Mouse (Mus musculus) embryonic facial prominence, embryonic 11.5 days (tissue): ENCODE data around the gene Nudt4. TPM values are rescaled to one million over a fixed set of nuclear protein-coding genes. Genes with fewer than 3 reads are reported as not detected.

ENCODE experiments used
- ATAC-seq: fragments of 200-750 bp; cut with Nextera tagmentation; replicated peaks from 2 replicates; pipeline ENCODE4 v1.8.0; 2017; ENCODE audit warnings: low read depth; ENCODE audit not compliant: insufficient number of reproducible peaks, low FRiP score, low TSS enrichment
- DNase-seq: peaks from one replicate; pipeline ENCODE4 v3.0.0-alpha.2; 2015; ENCODE audit warnings: low spot score
- H3K27ac ChIP-seq: fragments of 300-500 bp; sonication (generic); replicated peaks from 2 replicates; pipeline ENCODE4 v1.5.1; 2014; ENCODE audit warnings: mild to moderate bottlenecking, low read depth, low read length, control low read depth
- H3K27me3 ChIP-seq: fragments of 300-500 bp; sonication (generic); 2 replicates; pipeline ENCODE4 v1.6.1; 2014; ENCODE audit warnings: mild to moderate bottlenecking, low read length, moderate library complexity, mixed read lengths; ENCODE audit not compliant: control insufficient read depth, insufficient read depth
- H3K36me3 ChIP-seq: fragments of 300-500 bp; sonication (generic); replicated peaks from 2 replicates; pipeline ENCODE4 v1.6.1; 2014; ENCODE audit warnings: low read depth, mild to moderate bottlenecking, low read length, moderate library complexity, mixed read lengths; ENCODE audit not compliant: control insufficient read depth, insufficient read depth
- H3K4me1 ChIP-seq: fragments of 300-500 bp; sonication (generic); 2 replicates; pipeline ENCODE4 v1.6.1; 2014; ENCODE audit warnings: low read length, mixed read lengths; ENCODE audit not compliant: control insufficient read depth, insufficient read depth
- H3K4me2 ChIP-seq: fragments of 300-500 bp; sonication (generic); 2 replicates; pipeline ENCODE4 v1.6.1; 2014; ENCODE audit warnings: low read depth, mild to moderate bottlenecking, control low read depth, low read length, moderate library complexity
- H3K4me3 ChIP-seq: fragments of 300-500 bp; sonication (generic); 2 replicates; pipeline ENCODE4 v1.5.1; 2014; ENCODE audit warnings: low read depth, low read length, control low read depth
- H3K9ac ChIP-seq: fragments of 300-500 bp; sonication (generic); replicated peaks from 2 replicates; pipeline ENCODE4 v1.6.1; 2014; ENCODE audit warnings: mild to moderate bottlenecking, control low read depth, low read length
- H3K9me3 ChIP-seq: fragments of 300-500 bp; sonication (generic); replicated peaks from 2 replicates; pipeline ENCODE4 v1.6.1; 2016; ENCODE audit warnings: mild to moderate bottlenecking, low read length, inconsistent platforms, mixed read lengths; ENCODE audit not compliant: control insufficient read depth
- WGBS: fragments of 180-500 bp; shearing (Covaris S2); extraction: QIAGEN DNeasy Blood & Tissue Kit; methylation state at CpG from one replicate; pipeline ENCODE4 v1.1.7; 2014; 5-methylcytosine and 5-hydroxymethylcytosine counted together
- polyA plus RNA-seq: library from polyadenylated mRNA; unstranded; fragments of >200 nt; fragmentation: Nextera tagmentation; extraction: Ambion mirVana; gene quantifications from 2 replicates; pipeline ENCODE4 v1.2.1, GENCODE M21; 2014

The Nudt4 gene
- polyA plus RNA-seq, 1 experiment from 2014 or later: 142 TPM

GRCm38 (mm10) chr10:95532916-95533315 is 31.0 kb downstream of the Nudt4 start:
- Histone ChIP-seq H3K9me3 (no peaks in the 10 kb centered on the region), H3K27me3 (no peaks in the 10 kb centered on the region), H3K36me3 (no peaks in the 10 kb centered on the region), H3K27ac (no peak overlapping the region), H3K4me2 (no peak overlapping the region), H3K9ac (no peak overlapping the region), H3K4me1 (no peaks in the 10 kb centered on the region), H3K4me3 (no peak overlapping the region)
- WGBS: 94% methylated on average over 5 of the region's 5 CpGs
- no peak for ATAC-seq
- DNase-seq: no peak

- no peak for DNase-seq
- Histone ChIP-seq H3K36me3 (no peaks in the 10 kb centered on the region), H3K27me3 (no peaks in the 10 kb centered on the region), H3K4me2 (no peak overlapping the region), H3K9ac (no peak overlapping the region), H3K4me1 (no peaks in the 10 kb centered on the region), H3K27ac (no peak overlapping the region), H3K9me3 (no peaks in the 10 kb centered on the region), H3K4me3 (no peak overlapping the region)
- ATAC-seq: no peak
- 75% methylated on average over 2 of the region's 2 CpGs for WGBS
Observed at GRCm38 (mm10) chr10:95530551-95531121, 33.3 kb downstream of the Nudt4 start.

- 79% methylated on average over 5 of the region's 5 CpGs for WGBS
- no peaks in the 10 kb centered on the region for H3K9me3 ChIP-seq
- no peaks in the 10 kb centered on the region for H3K4me1 ChIP-seq
- no peak for DNase-seq
- no peak for ATAC-seq
- H3K36me3 ChIP-seq: no peaks in the 10 kb centered on the region
- H3K4me3 ChIP-seq: no peak overlapping the region
- no peak overlapping the region for H3K4me2 ChIP-seq
- H3K27ac ChIP-seq: no peak overlapping the region
- no peaks in the 10 kb centered on the region for H3K27me3 ChIP-seq
- H3K9ac ChIP-seq: no peak overlapping the region
Observed at GRCm38 (mm10) chr10:95526495-95527122, 37.3 kb downstream of the Nudt4 start.

GRCm38 (mm10) chr10:95525871-95526270 is 38.1 kb downstream of the Nudt4 start:
- Histone ChIP-seq H3K4me2 (no peak overlapping the region), H3K9ac (no peak overlapping the region), H3K4me3 (no peak overlapping the region), H3K27ac (no peak overlapping the region), H3K4me1 (no peaks in the 10 kb centered on the region), H3K27me3 (no peaks in the 10 kb centered on the region), H3K36me3 (no peaks in the 10 kb centered on the region), H3K9me3 (no peaks in the 10 kb centered on the region)
- ATAC-seq: no peak
- 89% methylated on average over 5 of the region's 5 CpGs for WGBS
- no peak for DNase-seq

GRCm38 (mm10) chr10:95525037-95525675 is 38.8 kb downstream of the Nudt4 start:
- H3K36me3 ChIP-seq: no peaks in the 10 kb centered on the region
- 90% methylated on average over 6 of the region's 6 CpGs for WGBS
- DNase-seq: no peak

GRCm38 (mm10) chr10:95517656-95518055 is 46.3 kb downstream of the Nudt4 start:
- no peaks in the 10 kb centered on the region for H3K36me3 ChIP-seq
- H3K4me1 ChIP-seq: no peaks in the 10 kb centered on the region
- WGBS: 93% methylated on average over 6 of the region's 6 CpGs
- no peak overlapping the region for H3K27ac ChIP-seq
- H3K27me3 ChIP-seq: no peaks in the 10 kb centered on the region
- H3K9me3 ChIP-seq: no peaks in the 10 kb centered on the region
- DNase-seq (no peak), ATAC-seq (no peak)
- no peak overlapping the region for H3K4me3 ChIP-seq
- H3K4me2 ChIP-seq: no peak overlapping the region
- H3K9ac ChIP-seq: no peak overlapping the region

More at GRCm38 (mm10) chr10:95525037-95525675, 38.8 kb downstream of the Nudt4 start:
- Histone ChIP-seq H3K27ac (no peak overlapping the region), H3K4me1 (no peaks in the 10 kb centered on the region), H3K9me3 (no peaks in the 10 kb centered on the region), H3K9ac (no peak overlapping the region), H3K4me2 (no peak overlapping the region), H3K4me3 (no peak overlapping the region), H3K27me3 (no peaks in the 10 kb centered on the region)
- ATAC-seq: no peak

GRCm38 (mm10) chr10:95515293-95515931 is 48.5 kb downstream of the Nudt4 start:
- Histone ChIP-seq H3K4me2 (peak overlapping the region; percentile 56), H3K36me3 (no peaks in the 10 kb centered on the region), H3K9me3 (no peaks in the 10 kb centered on the region), H3K4me3 (peak overlapping the region; percentile 100), H3K27ac (peak overlapping the region; percentile 97), H3K4me1 (no peaks in the 10 kb centered on the region), H3K27me3 (no peaks in the 10 kb centered on the region), H3K9ac (peak overlapping the region; percentile 97)
- ATAC-seq (peak; percentile 69), DNase-seq (peak; percentile 30)
- WGBS: under 1% methylated on average over 68 of the region's 80 CpGs
